Mouse (Mus musculus) neural tube, embryonic 11.5 days (tissue): ENCODE measurements around the gene Rgmb. TPM values are rescaled to one million over a fixed set of nuclear protein-coding genes. Genes with fewer than 3 reads are reported as not detected.

ENCODE experiments used
- ATAC-seq: fragments of 200-750 bp; cut with Nextera tagmentation; 2 replicates; pipeline ENCODE4 v1.8.0; 2017; ENCODE audit warnings: moderate number of reproducible peaks, mild to moderate bottlenecking, moderate TSS enrichment, moderate library complexity; ENCODE audit not compliant: insufficient read depth, low FRiP score, low TSS enrichment
- DNase-seq: peaks from one replicate; pipeline ENCODE4 v3.0.0-alpha.2; 2015; ENCODE audit warnings: low spot score
- H3K27ac ChIP-seq: fragments of 300-500 bp; sonication (generic); 2 replicates; pipeline ENCODE4 v1.5.1; 2014; ENCODE audit warnings: low read depth, mild to moderate bottlenecking, low read length
- H3K27me3 ChIP-seq: fragments of 300-500 bp; sonication (generic); 2 replicates; pipeline ENCODE4 v1.6.1; 2014; ENCODE audit warnings: mild to moderate bottlenecking, low read length, mixed read lengths; ENCODE audit not compliant: control insufficient read depth, insufficient read depth
- H3K36me3 ChIP-seq: fragments of 300-500 bp; sonication (generic); 2 replicates; pipeline ENCODE4 v1.6.1; 2014; ENCODE audit warnings: mild to moderate bottlenecking, low read length, moderate library complexity, mixed read lengths; ENCODE audit not compliant: control insufficient read depth, insufficient read depth
- H3K4me1 ChIP-seq: fragments of 300-500 bp; sonication (generic); 2 replicates; pipeline ENCODE4 v1.6.1; 2014; ENCODE audit warnings: low read length, mixed read lengths; ENCODE audit not compliant: control insufficient read depth, insufficient read depth
- H3K4me2 ChIP-seq: fragments of 300-500 bp; sonication (generic); 2 replicates; pipeline ENCODE4 v1.6.1; 2014; ENCODE audit warnings: low read depth, mild to moderate bottlenecking, moderate library complexity
- H3K4me3 ChIP-seq: fragments of 300-500 bp; sonication (generic); 2 replicates; pipeline ENCODE4 v1.5.1; 2014; ENCODE audit warnings: low read depth, low read length
- H3K9ac ChIP-seq: fragments of 300-500 bp; sonication (generic); 2 replicates; pipeline ENCODE4 v1.6.1; 2014; ENCODE audit warnings: mild to moderate bottlenecking, low read length
- H3K9me3 ChIP-seq: fragments of 300-500 bp; sonication (generic); 2 replicates; pipeline ENCODE4 v1.6.1; 2016; ENCODE audit warnings: low read length; ENCODE audit not compliant: control insufficient read depth
- WGBS: fragments of 180-500 bp; shearing (Covaris S2); extraction: QIAGEN DNeasy Blood & Tissue Kit; methylation state at CpG from one replicate; pipeline ENCODE4 v1.1.7; 2014; 5-methylcytosine and 5-hydroxymethylcytosine counted together
- polyA plus RNA-seq: library from polyadenylated mRNA; unstranded; fragments of >200 nt; fragmentation: Nextera tagmentation; extraction: Ambion mirVana; gene quantifications from 2 replicates; pipeline ENCODE4 v1.2.1, GENCODE M21; 2014

The Rgmb gene
- polyA plus RNA-seq, 1 experiment from 2014 or later = 110 TPM

DNA sequence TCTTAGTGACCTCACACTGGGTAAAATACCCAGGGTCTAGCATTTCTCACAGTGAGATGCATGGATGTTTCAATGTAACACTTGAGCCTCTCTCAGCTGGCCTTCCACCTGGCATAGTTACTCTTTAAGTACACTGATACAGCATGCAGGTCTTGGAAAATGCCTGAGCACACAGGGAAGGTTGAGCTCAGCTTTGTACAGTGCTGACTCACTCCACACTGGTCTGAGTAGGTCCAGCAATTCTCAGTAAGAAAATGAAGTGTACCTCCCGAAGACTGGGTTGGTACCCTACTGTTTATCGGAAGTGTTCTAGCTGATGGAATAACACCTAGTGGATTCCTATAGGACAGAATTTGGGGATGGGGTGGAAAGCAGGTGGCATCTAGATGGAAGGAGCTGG, 13.2 kb downstream of the Rgmb start:
- DNase-seq (no peak), ATAC-seq (no peak)
- H3K9me3 ChIP-seq = no peaks in the 10 kb centered on the region
- no peak overlapping the region for H3K4me3 ChIP-seq
- no peak overlapping the region for H3K4me2 ChIP-seq
- no peaks in the 10 kb centered on the region for H3K27me3 ChIP-seq
- H3K36me3 ChIP-seq = no peaks in the 10 kb centered on the region
- no peak overlapping the region for H3K27ac ChIP-seq
- no peak overlapping the region for H3K9ac ChIP-seq
- H3K4me1 ChIP-seq = peaks cover 4% of the 10 kb centered on the region
- 90% methylated on average over 2 of the region's 2 CpGs for WGBS

- 92% methylated on average over 5 of the region's 5 CpGs for WGBS
- H3K9ac ChIP-seq = no peak overlapping the region
- no peak overlapping the region for H3K4me3 ChIP-seq
- H3K27me3 ChIP-seq = no peaks in the 10 kb centered on the region
- DNase-seq (no peak), ATAC-seq (no peak)
- no peak overlapping the region for H3K4me2 ChIP-seq
- H3K36me3 ChIP-seq = no peaks in the 10 kb centered on the region
- no peak overlapping the region for H3K27ac ChIP-seq
- H3K4me1 ChIP-seq = peaks cover 10% of the 10 kb centered on the region
- H3K9me3 ChIP-seq = no peaks in the 10 kb centered on the region
Observed at GRCm38 (mm10) chr17:15817096-15817450, 13.8 kb downstream of the Rgmb start.

DNA sequence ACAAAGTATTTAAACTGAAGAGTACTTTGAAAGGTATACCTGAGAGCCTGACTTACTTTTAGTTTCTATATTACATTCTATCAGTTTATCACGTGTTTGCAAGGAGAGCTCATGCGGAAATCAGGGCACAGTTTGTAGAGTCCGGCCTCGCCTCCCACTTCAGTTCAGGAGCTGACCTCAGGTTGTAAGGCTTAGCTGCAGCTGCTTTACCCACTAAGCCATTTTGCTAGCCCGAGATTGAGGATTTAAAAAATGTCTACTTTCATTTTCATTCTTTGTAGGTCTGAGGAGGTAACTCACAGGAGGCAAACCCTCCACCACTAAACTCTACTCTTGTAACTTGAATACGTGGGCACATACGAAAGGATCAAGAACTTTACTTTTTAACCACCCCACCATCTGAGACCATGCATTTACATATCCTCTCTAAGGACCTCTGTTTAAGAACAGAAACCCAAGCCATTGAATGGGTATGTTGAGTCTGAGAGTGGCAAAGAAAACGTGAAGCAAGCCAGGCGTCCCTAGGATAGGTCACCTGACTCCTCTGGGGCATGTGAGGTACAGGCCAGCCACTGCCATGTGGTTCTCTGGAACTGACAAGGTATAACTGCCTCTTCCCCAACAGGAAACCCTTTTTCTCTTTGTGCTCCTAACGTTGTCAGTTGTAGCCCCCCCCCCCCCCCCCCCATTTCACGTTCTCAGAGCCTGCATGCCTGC, 14.3 kb downstream of the Rgmb start:
- Histone ChIP-seq H3K36me3 (no peaks in the 10 kb centered on the region), H3K9ac (no peak overlapping the region), H3K4me1 (peaks cover 11% of the 10 kb centered on the region), H3K4me3 (no peak overlapping the region), H3K27me3 (no peaks in the 10 kb centered on the region), H3K9me3 (no peaks in the 10 kb centered on the region), H3K27ac (no peak overlapping the region), H3K4me2 (no peak overlapping the region)
- DNase-seq = no peak
- ATAC-seq = no peak
- WGBS = 84% methylated on average over 10 of the region's 11 CpGs

DNA sequence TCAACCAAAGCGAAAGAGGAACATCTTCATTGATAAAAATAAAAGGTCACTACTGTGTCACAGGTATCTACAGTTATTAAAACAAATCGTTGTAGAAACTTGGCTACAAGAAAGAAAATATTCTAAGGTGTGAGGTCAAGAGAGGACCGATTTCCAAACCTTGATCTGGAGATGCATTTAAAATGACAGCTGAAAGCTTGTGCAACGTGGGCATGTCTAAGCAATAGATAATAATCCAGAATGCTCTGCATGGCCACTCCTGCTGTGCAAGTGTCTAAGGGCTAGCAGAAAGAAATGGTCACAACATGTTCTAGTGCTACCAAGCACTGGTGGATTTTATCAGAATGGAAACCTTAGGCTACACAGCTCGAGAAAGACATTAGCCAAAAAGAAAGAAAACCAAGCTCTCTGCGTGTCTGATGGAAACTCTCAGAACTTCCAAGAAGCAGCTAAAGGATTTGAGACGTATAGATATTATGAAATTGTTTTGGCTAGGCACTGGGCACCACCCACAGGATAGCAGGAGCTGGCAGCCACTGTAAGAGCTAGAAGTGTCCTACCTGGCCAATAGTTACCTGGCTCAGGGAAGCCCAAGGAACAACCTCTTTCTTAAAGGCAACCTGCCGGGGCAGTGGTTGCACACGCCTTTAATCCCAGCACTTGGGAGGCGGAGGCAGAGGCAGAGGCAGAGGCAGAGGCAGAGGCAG, 15.4 kb downstream of the Rgmb start:
- 89% methylated on average over 10 of the region's 10 CpGs for WGBS
- no peaks in the 10 kb centered on the region for H3K27me3 ChIP-seq
- DNase-seq (no peak), ATAC-seq (no peak)
- H3K4me1 ChIP-seq = peaks cover 9% of the 10 kb centered on the region
- H3K4me2 ChIP-seq = no peak overlapping the region
- no peaks in the 10 kb centered on the region for H3K36me3 ChIP-seq
- H3K9me3 ChIP-seq = no peaks in the 10 kb centered on the region
- no peak overlapping the region for H3K4me3 ChIP-seq
- H3K9ac ChIP-seq = no peak overlapping the region
- no peak overlapping the region for H3K27ac ChIP-seq

DNA sequence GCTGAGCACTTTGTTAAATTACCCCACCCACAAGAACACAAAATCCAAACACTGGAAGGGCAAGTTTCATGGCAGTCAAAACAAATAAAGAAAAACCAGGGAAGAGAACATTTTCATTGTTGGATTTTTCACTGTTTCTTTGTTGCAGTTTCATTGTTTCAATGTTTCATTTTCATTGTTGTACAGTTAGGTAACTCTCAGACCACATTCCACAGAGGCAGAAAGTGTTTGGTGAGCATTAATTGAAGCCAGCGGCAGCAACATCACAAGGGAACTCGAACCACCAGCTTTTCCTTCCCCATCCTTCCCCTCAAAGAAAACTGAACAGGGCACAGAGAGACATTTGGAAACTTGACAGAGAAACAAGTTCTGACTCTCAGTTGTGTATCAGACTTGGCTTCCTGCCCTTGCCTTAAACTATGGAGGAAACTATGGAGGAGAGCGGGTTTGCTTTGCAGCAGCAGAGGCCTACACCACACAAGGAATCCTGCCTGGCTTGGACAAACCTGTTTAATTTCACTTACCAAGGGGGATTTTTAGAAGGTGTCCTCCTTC, 17.1 kb downstream of the Rgmb start:
- H3K4me1 ChIP-seq = peaks cover 20% of the 10 kb centered on the region
- H3K9ac ChIP-seq = no peak overlapping the region
- H3K36me3 ChIP-seq = no peaks in the 10 kb centered on the region
- H3K27ac ChIP-seq = no peak overlapping the region
- no peak overlapping the region for H3K4me2 ChIP-seq
- whole genome bisulfite sequencing = 80% methylated on average over 3 of the region's 3 CpGs
- no peak overlapping the region for H3K4me3 ChIP-seq
- ATAC-seq (no peak), DNase-seq (no peak)
- H3K27me3 ChIP-seq = no peaks in the 10 kb centered on the region
- H3K9me3 ChIP-seq = no peaks in the 10 kb centered on the region

DNA sequence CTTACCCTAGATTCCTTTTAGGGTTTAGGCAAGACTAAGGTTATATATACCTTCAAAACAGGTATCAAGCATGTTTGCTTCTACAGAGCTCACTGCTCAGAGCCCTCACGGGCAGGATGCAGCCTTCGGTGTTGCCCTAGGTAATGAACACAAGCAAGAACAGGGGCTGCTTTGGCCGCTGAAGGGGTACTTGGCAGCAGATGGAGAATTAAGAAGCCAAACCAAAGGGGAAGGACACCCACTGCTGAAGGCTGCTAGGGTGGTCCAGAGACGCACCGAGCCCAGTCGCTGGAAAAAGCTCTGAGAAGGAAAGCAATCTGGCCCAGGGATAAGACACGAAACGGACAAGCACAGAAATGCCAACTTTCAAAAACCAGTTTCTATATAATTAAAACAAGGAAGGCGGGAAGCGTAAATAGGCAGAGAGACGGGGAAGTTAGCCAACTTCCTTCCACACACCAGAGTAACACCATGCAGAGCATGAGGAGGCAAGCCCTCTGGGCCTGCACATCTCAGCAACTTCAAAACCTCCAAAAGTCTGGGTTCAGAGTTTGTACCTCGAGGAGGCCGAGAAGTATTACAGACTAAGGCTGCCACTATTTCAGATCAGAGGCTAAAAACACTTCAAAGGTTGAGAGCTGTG, 18.6 kb downstream of the Rgmb start:
- WGBS = 84% methylated on average over 13 of the region's 13 CpGs
- H3K4me3 ChIP-seq = no peak overlapping the region
- H3K9ac ChIP-seq = no peak overlapping the region
- ATAC-seq (no peak), DNase-seq (no peak)
- peaks cover 22% of the 10 kb centered on the region for H3K4me1 ChIP-seq
- no peaks in the 10 kb centered on the region for H3K9me3 ChIP-seq
- no peak overlapping the region for H3K4me2 ChIP-seq
- no peaks in the 10 kb centered on the region for H3K27me3 ChIP-seq
- H3K36me3 ChIP-seq = no peaks in the 10 kb centered on the region; the same call in 1 of the 2 replicates
- H3K27ac ChIP-seq = no peak overlapping the region

DNA sequence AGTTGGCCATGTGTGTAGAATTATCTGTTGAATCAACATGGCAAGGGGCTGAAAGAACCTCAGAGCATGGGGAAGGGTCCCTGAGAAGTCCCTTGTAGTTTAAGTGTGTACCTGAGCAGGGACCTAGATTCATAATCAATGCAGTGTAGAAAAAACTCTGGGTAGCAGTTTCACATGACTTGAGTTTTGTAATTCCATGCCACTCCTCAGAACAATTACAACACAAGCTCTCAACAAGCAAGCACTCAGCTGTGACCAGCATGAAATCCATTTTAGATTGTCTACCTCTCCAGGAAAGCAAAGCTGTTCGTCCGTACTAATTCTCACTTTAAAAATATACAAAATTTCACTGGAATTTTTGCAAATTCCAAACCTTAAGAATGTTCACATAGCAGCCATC, 20.9 kb downstream of the Rgmb start:
- DNase-seq = no peak
- WGBS = 76% methylated on average over 2 of the region's 2 CpGs
- H3K4me3 ChIP-seq = no peak overlapping the region
- ATAC-seq = no peak
- no peaks in the 10 kb centered on the region for H3K27me3 ChIP-seq
- peaks cover 6% of the 10 kb centered on the region for H3K36me3 ChIP-seq
- H3K4me1 ChIP-seq = peaks cover 22% of the 10 kb centered on the region
- no peaks in the 10 kb centered on the region for H3K9me3 ChIP-seq
- H3K27ac ChIP-seq = no peak overlapping the region
- H3K4me2 ChIP-seq = no peak overlapping the region
- H3K9ac ChIP-seq = no peak overlapping the region

DNA sequence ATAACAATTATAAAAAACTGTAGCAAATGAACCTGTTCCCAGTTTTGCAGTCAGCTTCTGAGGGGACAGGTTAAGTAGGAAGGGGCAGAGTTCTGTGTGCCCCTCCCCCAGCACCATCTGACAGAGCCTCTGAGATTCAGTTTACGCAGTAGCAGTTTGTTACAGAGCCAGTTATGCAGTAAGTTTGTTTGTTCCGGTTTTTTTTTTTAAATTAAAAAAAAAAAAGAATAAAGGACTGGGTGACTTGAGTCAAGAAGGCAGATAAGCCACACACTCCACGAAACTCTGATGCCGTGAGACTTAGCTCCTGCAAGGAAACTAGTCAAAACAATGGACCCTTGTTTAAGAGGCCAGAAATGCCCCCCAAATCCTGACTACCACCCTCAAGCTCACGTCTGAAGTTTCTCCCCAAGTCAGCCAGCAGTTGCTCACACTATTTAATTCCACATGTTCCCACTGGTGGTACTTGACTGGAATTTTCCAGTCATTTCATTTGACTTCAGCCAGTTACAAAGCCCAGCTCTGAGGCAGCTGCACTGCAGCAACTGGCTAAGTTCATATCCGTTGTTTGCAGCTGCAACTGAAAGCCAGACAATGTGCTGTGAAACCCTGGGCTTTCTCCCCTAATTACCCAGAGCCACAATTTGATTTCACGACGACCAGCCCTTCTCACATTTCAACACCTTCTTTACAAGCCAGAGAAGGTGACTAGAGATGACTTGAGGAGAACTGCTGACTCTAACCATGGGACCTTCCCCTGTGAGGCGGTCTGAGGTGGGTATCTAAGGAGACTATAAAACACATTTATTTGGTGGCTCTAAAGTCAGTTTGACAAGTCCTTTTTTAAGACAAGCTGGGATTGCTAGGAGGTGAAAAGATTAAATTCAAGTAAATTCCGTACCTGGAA, 22.1 kb downstream of the Rgmb start:
- 24% methylated on average over 10 of the region's 10 CpGs for WGBS
- no peaks in the 10 kb centered on the region for H3K27me3 ChIP-seq
- H3K9me3 ChIP-seq = no peaks in the 10 kb centered on the region
- no peak overlapping the region for H3K4me2 ChIP-seq
- H3K4me3 ChIP-seq = no peak overlapping the region
- H3K9ac ChIP-seq = no peak overlapping the region; the same call in 1 of the 2 replicates
- DNase-seq = no peak
- peaks cover 6% of the 10 kb centered on the region for H3K36me3 ChIP-seq
- H3K27ac ChIP-seq = no peak overlapping the region
- ATAC-seq = no peak
- H3K4me1 ChIP-seq = peaks cover 22% of the 10 kb centered on the region
